Mouse (Mus musculus) regulatory T cell (primary cell): ENCODE data around the gene Slc25a34.

Experiments used
- in situ Hi-C: fragments of 300-600 bp; cut with MboI, MseI; formaldehyde crosslinking; loops from one replicate; pipeline ENCODE4 v1.15.1; 2025; ENCODE audit warnings: high pct_unique_total_duplicates

Slc25a34 gene

DNA sequence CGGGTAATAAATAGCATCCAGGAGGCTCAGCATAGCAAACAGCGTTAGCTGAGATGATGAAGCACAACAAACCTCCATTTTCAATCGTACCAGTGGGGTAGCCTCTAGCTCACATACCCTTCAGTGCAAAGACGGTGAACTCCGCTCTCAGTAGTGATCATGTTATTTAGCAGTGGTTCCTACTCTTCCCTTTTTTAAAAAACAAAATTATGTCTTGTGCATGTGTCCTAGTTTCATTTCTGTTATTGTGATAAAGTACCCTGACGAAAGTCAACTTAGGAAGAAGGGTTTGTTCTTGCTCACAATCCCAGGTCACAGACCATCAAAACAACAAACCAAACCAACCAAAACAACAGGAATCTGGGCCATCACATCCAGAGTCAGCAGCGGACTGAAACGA is 22.4 kb upstream of the Slc25a34 start:
- in situ Hi-C loops = no loop called here

DNA sequence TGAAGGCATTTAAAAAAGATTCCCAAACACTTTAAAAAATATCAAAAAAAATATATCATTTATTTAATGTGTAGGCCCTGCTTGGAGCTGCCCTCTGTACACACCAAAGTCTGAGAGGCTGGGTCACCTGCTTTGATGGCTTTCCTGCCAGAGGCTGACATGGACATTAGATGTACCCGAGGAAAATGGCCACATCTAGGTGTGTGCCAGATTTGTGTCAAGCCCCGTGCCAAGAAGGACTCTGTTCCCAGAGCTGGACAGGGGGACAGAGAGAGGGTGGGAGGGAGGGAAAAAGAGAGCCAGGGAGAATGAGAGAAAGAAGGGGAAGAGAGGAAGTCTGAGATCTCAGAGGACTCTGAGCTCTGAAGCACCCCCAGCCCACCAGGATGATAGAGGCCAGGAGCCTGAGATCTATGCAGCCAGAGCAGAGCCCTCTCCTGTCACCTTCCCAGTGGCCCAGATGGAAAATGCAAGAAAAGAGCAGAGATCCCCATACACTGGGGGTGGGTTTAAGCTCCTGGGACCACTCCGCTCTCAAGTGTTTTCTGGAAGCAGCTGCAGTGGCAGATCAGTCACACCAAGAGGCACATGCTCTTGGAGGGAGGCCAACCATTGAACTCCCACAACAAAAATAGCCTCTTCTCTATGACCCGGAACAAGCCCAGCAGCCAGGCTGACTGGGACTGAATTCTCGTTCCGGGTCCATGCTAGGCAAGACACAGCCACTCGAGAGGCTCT is 19.7 kb upstream of the Slc25a34 start:
- in situ Hi-C loops = no loop called here

DNA sequence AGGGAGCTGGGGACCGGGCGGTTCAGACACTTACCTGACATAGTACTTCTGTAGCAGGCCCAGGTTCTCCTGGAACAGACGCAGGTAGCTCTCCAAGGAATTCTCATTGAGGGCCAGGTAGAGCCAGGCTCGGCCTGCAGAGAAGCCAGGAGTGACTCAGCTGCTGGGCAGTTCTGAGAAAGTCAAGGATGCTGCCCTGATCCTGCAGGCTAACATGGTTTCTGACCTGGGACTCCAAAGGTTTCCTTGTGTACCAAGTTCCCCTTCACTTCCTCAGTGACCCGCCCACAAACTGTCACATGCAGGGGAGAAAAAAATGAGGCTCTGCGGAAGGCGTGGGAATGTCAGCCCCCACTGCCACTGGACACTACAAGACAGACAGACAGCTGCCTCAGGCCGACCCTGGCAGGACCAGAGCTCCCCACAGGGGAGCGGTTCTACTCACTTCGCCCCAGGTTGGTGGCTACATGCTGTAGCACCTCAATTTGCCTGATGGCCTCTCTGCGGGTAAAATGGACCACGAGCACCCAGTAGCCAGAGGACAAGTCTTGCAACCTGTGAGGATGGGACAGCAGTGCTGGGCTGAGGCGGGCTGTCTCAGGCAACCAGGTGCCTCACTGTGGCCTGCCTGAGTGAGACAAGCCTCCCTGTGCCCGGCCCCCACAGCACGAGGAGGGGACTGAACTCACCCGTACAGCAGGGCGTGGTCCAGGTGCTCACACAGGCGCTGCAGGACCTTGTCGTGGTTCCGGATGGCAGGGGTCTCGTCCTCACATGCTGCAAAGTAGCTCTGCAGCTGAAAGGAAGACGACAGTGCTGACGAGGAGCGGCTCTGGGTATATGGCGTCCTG is 18.6 kb upstream of the Slc25a34 start:
- in situ Hi-C loops = no loop called here

DNA sequence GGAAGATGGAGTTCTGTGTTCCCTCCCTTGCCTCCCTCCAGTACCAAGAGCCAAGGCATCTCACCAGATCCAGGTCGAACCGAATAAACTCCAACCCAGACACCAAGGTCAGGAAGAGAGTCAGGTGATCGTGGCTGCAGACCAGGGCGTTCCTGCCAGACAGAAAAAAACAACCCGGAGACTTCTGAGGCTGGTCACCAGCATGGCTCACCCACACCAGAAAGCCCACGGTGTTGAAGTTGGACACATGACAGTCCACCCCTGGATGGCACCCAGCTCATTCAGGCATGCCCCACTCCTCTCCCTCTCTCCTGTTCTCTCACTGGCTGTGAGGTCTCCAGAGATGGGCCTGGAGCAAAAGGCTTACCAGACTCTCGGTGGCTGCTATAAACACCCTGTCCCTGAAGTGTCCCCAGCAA is 17.7 kb upstream of the Slc25a34 start:
- in situ Hi-C loops = no loop called here

DNA sequence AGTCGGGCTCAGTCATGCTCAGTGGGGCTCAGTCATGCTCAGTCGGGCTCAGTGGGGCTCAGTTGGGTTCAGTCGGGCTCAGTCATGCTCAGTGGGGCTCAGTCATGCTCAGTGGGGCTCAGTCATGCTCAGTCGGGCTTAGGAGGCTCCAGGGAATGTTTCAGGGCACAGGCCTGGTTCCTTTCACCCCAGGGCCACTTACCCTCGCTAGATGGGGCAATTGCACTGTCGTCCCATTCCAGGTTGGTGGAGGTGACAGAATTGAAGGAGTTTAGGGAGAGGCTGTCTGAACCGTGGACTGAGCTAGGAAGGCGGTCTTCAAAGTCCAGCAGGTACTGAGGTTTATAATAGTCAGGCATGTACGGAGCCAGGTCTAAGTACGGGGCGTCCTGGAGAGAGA is 15.9 kb upstream of the Slc25a34 start:
- in situ Hi-C loops = no loop called here

DNA sequence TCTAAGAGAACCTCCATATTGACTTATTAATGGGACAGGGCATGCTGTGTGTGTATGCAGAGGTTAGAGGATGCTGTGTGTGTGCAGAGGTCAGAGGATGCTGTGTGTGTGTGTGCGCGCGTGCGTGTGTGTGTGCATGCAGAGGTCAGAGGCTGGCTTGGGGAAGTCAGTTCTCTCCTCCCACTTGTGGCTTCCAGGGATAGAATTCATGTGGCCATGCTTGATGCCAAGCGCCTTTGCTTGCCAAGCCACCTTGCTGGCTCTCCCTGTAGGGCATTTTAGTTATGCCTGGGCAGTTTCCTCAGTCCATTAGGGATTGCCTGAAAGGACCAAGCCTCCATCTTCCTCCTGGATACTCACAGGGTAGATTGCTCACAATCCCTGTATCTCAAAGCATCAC is 13.1 kb upstream of the Slc25a34 start:
- in situ Hi-C loops = no loop called here

DNA sequence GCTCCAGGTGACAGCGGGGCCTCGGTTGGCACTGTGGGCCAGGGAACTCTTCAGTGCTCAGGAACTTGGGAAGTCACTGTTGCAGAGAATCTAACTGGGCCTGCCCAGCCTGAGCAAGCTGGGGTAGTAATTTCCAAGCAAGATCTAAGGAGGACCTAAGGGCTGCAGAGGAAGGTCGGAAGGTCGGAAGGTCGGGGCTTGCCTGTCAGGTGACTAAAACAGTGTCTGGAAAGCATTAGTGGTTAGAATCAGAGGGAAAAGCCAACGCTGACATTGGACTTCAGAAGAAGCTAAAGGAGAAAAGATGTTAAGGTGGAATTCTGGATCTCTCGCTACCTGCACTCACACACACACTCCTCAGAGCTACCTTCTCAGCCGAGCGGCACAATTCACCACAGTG is 12.4 kb upstream of the Slc25a34 start:
- in situ Hi-C loops = no loop called here

DNA sequence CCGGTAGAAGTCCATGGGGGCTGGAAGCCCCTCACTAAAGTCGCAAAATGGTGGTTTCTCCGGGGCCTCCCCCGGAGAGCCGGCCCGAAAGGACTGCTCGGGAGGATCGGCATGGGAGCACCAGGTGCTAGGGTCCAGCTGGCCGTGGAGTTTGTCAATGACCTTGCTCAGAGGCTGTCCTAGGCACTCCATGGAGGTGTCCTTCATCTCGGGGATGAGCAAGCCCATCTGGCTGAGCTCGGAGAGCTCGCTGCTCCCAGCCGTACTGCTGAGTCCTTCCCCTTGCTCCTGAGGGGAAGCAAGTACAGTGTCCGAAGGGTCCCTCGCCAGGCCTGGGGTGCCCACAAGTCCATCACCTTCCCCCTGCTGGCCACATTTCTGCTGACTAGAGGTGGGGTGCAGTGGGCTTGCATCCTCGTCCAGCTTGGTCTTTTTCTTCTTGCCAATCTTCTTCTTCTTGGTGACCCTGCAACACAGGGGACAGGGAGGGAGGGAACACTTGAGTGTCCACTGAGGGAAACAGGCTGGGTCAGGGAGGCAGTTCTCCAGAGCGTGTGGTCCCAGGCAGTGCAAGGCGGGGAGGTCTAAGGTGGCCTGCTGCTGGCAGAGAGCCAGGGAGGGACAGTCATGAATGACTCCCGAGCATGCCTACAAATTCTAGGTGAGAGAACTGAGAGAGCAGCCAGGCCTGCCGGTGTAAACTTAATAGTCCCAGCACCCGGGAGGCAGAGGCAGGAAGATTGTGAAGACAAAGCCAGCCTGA is 8.7 kb upstream of the Slc25a34 start:
- in situ Hi-C loops = no loop called here

DNA sequence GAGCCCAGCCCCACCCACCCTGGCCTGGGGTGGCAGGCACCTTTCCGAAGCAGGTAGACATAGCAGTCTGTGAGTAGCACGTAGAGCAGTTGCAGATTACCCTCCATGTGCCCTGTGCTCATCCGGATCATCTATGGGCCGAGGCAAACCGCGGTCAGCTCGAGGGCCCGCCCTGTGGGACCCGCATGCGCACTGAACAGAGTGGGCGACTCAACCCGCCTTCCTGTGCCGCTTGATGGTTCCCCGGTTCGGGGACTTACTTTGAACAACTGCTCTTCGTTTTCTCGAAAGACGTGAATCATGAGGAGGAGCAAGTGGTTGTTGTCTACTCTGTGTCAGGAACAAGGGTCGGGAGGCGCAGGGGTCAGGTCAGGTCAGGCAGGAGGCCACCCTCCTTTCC is 7.6 kb upstream of the Slc25a34 start:
- in situ Hi-C loops = no loop called here

DNA sequence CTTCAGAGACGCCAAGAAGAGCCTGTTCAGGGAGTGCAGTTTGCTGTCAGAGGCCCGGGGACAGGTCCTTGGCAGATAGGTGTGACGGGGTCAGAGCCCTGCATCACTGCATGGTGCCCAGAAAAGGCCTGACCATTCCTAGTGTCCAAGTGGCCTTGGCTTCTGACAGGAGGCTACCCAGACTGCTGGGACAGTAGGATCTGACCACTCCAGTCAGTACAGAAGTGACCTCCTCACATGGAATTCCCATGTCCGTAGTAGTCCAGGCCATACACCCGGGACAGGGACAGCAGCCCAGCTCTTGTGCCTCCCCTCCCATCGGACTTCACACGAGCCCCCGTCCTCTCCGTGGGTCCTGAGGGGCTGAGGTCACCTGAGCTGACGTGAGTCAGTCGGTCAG is 6.4 kb upstream of the Slc25a34 start:
- in situ Hi-C loops = no loop called here

DNA sequence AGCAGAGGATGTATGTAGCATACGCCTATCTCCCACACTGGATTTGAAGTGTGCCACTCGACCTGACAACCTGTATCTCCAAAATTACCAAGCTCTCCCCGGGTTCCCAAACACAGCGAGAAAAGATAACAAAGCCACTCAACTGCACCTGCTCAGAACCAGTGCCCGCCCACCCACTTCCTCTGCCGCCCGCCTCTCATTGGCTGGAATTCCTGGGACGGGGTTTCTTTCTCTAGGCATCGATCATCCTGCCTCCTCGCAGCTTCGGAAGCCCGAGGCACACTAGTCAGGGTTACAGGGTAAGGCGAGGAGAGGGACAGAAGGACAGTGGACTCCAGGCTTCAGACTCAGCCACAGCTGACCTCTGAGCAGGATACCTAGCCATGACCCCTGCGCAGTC is 5.0 kb upstream of the Slc25a34 start:
- in situ Hi-C loops = no loop called here

DNA sequence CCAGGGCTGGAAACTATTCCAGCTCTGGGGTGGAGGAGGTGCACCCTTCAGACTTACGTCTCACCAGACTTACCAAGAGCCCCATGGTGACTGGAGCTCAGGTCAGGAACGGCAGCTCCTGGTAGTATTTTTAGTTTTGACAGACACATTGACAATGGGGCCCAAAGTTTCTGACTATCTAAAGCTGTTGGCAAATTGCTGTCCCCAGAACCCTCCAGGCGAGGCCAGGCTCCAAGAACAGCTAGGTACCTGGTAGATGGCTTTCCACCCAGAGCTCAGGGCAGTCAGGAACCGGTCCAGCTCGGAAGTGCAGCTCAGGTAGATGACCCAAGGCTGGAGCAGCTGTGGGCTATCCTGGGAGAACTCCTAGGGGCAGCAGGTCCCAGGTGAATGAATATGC is 3.9 kb upstream of the Slc25a34 start:
- in situ Hi-C loops = no loop called here

DNA sequence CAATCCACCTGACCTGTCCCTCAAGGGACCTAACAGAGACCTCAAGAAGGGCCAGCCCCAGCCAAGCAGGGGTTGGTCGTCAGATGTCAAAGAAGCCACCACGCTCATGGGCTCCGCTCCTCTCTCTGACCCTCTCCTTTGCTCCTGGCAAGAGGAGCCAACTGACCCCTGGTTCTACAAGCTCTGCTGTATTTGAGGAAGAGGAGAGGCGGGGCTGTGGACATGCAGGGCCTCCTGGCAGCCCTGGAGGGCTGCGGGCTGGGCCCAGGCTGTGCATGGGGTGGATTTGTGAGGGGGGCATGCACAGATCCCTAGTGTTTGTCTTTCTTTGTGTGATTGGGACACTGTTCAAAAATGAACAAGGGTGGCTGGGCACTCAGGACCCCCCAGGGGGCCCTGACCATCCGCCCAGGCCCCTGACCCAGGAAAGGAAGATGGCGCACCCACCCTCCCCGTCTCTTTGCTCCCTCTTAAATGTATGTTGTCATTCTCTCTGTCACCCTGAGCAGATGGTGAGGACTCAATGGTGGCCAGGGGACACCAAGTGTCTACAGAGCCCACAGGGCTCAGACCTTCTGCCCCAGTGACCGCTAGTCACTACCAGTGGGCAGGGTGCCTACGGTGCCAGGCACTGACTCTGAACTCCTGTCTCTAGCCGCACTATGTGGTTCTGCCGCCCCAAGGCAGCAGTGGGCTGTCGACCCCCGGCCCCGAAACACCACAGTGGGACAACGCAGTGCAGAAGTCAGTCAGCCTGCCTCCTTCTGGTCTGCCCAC is 2.3 kb upstream of the Slc25a34 start:
- in situ Hi-C loops = no loop called here

DNA sequence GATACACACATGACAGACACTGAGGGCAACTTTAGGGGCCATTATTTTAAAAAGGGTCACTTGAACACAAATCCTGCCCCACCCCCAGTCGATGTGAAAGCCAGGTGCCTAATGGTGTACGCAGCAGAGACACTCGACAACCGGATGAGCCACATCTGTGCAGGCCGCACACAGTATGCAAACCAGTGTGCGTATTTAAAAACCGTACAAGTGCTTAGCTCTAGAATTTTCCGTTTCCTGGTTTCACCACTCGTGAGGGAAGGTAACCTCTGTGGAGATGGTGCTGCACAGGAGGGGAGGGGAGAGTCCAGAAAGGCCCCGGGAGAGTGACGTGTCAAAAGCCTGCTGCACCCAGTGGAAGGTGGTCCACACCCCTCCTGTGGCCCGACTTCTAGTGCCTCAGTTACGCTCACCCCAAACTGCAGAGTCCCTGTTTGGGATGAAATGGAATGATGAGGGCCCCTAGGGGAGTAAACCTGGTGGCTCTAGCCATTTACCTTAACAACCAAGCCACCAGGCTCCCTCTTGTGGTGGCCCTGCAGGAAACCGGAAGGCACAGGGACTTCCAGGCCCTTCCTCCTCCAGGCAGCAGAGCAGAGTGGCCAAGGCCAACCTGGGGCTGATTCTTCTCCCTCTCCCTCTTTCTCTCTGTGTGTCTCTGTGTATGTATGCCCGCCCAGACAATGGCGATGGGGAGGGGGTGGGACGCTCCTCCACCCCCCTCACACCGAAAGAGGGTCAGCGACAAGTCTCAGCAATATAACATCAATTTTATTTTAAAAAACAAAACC is 1.6 kb upstream of the Slc25a34 start:
- in situ Hi-C loops = no loop called here

DNA sequence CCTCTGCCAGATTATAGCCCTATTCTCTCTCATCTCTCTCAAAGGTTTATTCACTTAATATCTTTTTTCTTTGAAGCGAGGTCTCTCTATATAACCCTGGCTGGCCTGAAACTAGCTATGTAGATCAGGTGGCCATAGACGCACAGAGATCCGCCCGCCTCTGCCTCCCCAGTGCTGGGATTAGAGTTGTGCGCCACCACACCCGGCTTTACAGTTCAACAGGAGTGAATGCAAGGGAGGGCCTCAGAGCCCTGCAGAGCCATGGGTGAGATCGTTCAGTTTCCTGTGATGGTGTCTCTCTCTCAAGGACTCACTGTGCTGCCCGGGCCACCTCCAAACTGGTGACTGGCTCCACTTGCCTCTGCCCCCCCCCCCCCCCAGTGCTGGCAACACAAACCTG is 513 bp upstream of the Slc25a34 start:
- in situ Hi-C loops = no loop called here

DNA sequence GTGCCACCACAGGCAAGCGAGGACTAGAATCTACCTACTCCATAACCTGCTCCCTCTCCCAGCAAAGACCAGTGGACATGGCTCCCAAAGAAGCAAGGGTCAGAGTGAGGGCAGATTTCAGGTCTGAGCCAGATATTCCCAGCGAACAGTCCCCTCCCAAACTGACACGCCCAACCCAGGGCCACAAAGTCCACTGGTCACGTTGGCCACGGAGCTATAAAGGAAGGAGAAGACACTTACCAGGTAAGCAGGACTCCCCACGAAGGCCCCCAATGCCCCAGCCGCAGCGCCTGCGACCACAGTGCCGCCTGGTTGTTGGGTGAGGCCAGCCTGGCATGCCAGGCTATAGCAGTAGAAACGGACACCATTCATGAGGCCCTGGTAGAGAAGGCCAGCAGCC is 584 bp downstream of the Slc25a34 start:
- in situ Hi-C loops = no loop called here

DNA sequence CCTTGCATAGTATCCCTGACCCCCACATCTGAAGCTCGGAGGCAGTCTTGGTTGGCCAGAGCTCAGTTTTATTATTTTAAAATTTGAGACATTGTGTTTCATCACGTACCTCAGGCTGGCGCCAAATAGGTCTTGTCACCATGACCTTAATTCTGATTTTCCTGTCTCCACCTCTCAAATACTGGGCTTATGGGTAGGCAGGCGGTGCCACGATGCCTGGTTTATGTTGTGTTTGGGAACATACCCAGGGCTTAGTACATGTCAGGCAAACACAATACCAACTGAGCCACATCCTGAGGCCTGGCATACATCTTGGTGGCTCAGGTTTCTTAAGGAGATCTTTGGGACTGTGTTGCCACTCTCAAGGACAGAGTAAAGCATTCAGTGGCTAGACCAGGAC is 1.0 kb downstream of the Slc25a34 start:
- in situ Hi-C loops = no loop called here

DNA sequence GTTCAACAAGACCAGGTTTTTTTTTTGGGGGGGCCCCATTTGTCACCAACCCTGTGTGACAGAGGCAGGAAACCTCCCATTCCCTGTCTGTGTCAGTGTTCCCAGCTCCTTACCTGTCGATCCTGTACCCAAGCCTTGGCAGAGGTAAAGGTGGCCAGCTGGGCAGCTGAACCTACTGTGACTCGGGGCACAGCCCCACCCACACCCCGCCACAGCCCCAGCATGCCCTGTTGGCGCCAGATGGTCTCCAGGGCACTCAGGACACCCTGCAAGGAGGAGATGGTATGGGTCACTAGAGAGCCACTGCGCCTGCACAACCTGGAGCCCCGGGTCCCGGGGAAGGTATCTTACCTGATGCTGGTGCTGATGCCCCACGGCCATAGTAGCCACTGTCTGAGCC is 1.5 kb downstream of the Slc25a34 start:
- in situ Hi-C loops = no loop called here

DNA sequence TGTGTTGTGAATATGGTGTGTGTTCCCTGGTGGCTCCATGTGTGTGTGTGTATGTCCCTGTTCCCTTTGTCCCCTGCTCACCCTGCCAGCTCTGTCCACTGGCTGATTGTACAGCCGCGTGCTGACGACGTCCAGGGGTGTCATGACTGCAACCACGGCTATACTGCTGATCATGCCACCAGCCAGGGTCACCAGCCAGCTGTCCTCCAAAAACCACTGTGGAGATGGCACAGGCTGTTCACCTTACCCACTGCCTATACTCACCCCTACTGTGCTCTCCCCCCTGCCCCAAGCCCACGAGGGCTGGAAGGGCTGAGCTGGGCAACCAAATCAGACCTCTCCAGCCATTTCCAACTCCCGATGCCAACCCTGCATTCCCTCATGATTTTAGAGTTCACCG is 2.3 kb downstream of the Slc25a34 start:
- in situ Hi-C loops = no loop called here

DNA sequence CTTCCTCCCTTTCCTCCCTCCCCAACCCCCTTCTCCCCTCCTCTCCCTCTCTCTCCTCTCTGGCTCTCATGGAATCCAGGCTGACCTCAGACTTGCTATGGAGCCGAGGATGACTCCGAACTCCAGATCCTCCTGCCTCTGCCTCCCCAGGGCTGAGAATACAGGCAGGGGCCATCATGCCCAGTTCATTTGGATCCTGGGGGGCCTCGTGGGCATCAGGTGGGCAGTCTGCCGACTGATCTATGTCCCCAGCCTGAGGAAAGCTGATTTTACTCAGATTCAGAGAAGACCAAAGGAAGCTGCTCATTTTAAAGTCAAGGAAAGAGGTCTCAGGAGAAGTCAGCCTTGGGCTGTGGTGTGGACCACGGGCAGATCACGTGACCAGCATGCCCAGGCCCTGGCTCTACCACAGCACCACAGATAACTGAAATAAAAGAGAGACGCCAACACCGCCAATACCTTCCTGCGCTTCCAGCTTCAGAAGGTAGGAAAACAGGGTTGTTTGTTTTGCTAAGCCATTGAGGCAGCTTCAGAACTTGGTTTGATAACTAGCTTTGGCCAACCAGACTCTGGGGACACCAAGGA is 4.2 kb downstream of the Slc25a34 start:
- in situ Hi-C loops = no loop called here
